In genomic region chr2:18896015-18896414, GRCm38 (mm10) we compare ENCODE assay signal across 12 mouse cellular contexts.
A peak's percentile ranks its signal among the peaks of the same experiment; 100 is the strongest.
DNase-seq lines count a peak whose midpoint lies in the region; ATAC-seq and TF ChIP-seq lines count a peak whose summit lies in the region.
"Had no signal": no experiment of that assay in that cellular context is flagged by ENCODE, and none has a peak within 500 bp of the region (broad histone marks: within the 10 kb centered on the region; RNA-seq: fewer than 3 reads in every experiment).

No protein-coding gene starts in this region.

- H3K9ac ChIP-seq in midbrain, postnatal 0 days (replicated peaks; ENCODE audit: low read length, poor library complexity, severe bottlenecking) = no peak overlapping the region
- H3K9ac ChIP-seq in lung, postnatal 0 days (replicated peaks; ENCODE audit: low read depth) = no peak overlapping the region
- H3K9ac ChIP-seq in stomach, embryonic 16.5 days (ENCODE audit: low read length) = no peak overlapping the region
- H3K9ac ChIP-seq: liver, embryonic 14.5 days; midbrain, embryonic 15.5 days had no signal

- ATAC-seq in midbrain, postnatal 0 days (ENCODE audit: low FRiP score) = no peak
- peak; percentile 28; the same call in 1 of the 2 replicates for ATAC-seq in lung, postnatal 0 days
- peak; percentile 65 for ATAC-seq in stomach, embryonic 16.5 days (ENCODE audit: insufficient read depth, low FRiP score)
- ATAC-seq: midbrain, embryonic 15.5 days had no signal

- no peaks in the 10 kb centered on the region; the same call in 1 of the 2 replicates for H3K9me3 ChIP-seq in midbrain, embryonic 10.5 days (replicated peaks)
- no peaks in the 10 kb centered on the region for H3K9me3 ChIP-seq in midbrain, postnatal 0 days (ENCODE audit: low read length)
- H3K9me3 ChIP-seq in lung, postnatal 0 days (ENCODE audit: low read length) = no peaks in the 10 kb centered on the region
- H3K9me3 ChIP-seq in stomach, embryonic 16.5 days (replicated peaks; ENCODE audit: control insufficient read depth, low read length) = no peaks in the 10 kb centered on the region
- H3K9me3 ChIP-seq: G1E; midbrain, embryonic 15.5 days had no signal

- no peak overlapping the region for H3K4me2 ChIP-seq in midbrain, postnatal 0 days (ENCODE audit: low read depth, low read length, poor library complexity, severe bottlenecking)
- H3K4me2 ChIP-seq in lung, postnatal 0 days (replicated peaks; ENCODE audit: low read depth, low read length) = no peak overlapping the region
- no peak overlapping the region for H3K4me2 ChIP-seq in stomach, embryonic 16.5 days (ENCODE audit: low read depth, low read length)
- H3K4me2 ChIP-seq: midbrain, embryonic 15.5 days had no signal

- intact Hi-C loops in gastrocnemius, adult 2 months (cut with DNase I) = no loop called here

- 43% methylated on average over 6 of the region's 6 CpGs for WGBS in midbrain, embryonic 10.5 days
- WGBS in midbrain, postnatal 0 days = 29% methylated on average over 6 of the region's 6 CpGs
- WGBS in lung, postnatal 0 days = 43% methylated on average over 6 of the region's 6 CpGs
- WGBS in stomach, embryonic 16.5 days = 31% methylated on average over 6 of the region's 6 CpGs

- no peak for TF ChIP-seq CTCF in gastrocnemius, adult 2 months (IDR thresholded peaks at IDR 0.05)
- TF ChIP-seq CTCF in midbrain, postnatal 0 days (IDR thresholded peaks at IDR 0.05) = no peak
- TF ChIP-seq CTCF in lung, postnatal 0 days (IDR thresholded peaks at IDR 0.05) = no peak

- peaks cover 6% of the 10 kb centered on the region; the same call in 1 of the 2 replicates for H3K36me3 ChIP-seq in midbrain, embryonic 10.5 days
- no peaks in the 10 kb centered on the region; the same call in 1 of the 2 replicates for H3K36me3 ChIP-seq in midbrain, postnatal 0 days (ENCODE audit: insufficient read depth, low read length)
- H3K36me3 ChIP-seq in lung, postnatal 0 days (ENCODE audit: insufficient read depth, low read length) = no peaks in the 10 kb centered on the region
- no peaks in the 10 kb centered on the region for H3K36me3 ChIP-seq in stomach, embryonic 16.5 days (ENCODE audit: control insufficient read depth, insufficient read depth, low read length)
- H3K36me3 ChIP-seq: midbrain, embryonic 15.5 days had no signal

- peak; percentile 41 for DNase-seq in gastrocnemius, adult 2 months
- DNase-seq in gastrocnemius, postnatal 10 days = no peak
- peak; percentile 36 for DNase-seq in midbrain, embryonic 10.5 days (ENCODE audit: low spot score)
- DNase-seq in midbrain, postnatal 0 days (ENCODE audit: low spot score) = no peak
- DNase-seq in lung, postnatal 0 days (ENCODE audit: low spot score) = no peak
- no peak for DNase-seq in layer of hippocampus, postnatal 10 days (ENCODE audit: low spot score in 2 of 2)
- DNase-seq in cerebellum, postnatal 14 days = no peak
- DNase-seq: thymus, postnatal 4 days had no signal

- H3K27me3 ChIP-seq in midbrain, embryonic 10.5 days (ENCODE audit: low read depth, poor library complexity, severe bottlenecking) = no peaks in the 10 kb centered on the region
- no peaks in the 10 kb centered on the region for H3K27me3 ChIP-seq in midbrain, postnatal 0 days (ENCODE audit: insufficient read depth, low read length)
- no peaks in the 10 kb centered on the region for H3K27me3 ChIP-seq in lung, postnatal 0 days (replicated peaks; ENCODE audit: insufficient read depth, low read length)
- H3K27me3 ChIP-seq in stomach, embryonic 16.5 days (ENCODE audit: control insufficient read depth, insufficient read depth, low read length) = no peaks in the 10 kb centered on the region
- H3K27me3 ChIP-seq: midbrain, embryonic 15.5 days had no signal

- no peak for TF ChIP-seq EP300 in lung, postnatal 0 days (IDR thresholded peaks at IDR 0.05)

- H3K4me1 ChIP-seq in midbrain, embryonic 10.5 days = peaks cover 23% of the 10 kb centered on the region
- H3K4me1 ChIP-seq in midbrain, postnatal 0 days (ENCODE audit: insufficient read depth, low read length) = no peaks in the 10 kb centered on the region
- H3K4me1 ChIP-seq in lung, postnatal 0 days (ENCODE audit: insufficient read depth, low read depth, low read length) = peaks cover 11% of the 10 kb centered on the region
- H3K4me1 ChIP-seq in stomach, embryonic 16.5 days (ENCODE audit: control insufficient read depth, insufficient read depth, low read length) = peaks cover 15% of the 10 kb centered on the region; the same call in 1 of the 2 replicates
- H3K4me1 ChIP-seq: midbrain, embryonic 15.5 days had no signal

- no peak overlapping the region for H3K4me3 ChIP-seq in gastrocnemius, adult 2 months
- H3K4me3 ChIP-seq in midbrain, embryonic 10.5 days = no peak overlapping the region
- H3K4me3 ChIP-seq in midbrain, postnatal 0 days (ENCODE audit: low read depth, low read length) = no peak overlapping the region
- H3K4me3 ChIP-seq in lung, postnatal 0 days (ENCODE audit: low read depth, low read length) = no peak overlapping the region
- no peak overlapping the region for H3K4me3 ChIP-seq in stomach, embryonic 16.5 days (replicated peaks; ENCODE audit: low read length)
- H3K4me3 ChIP-seq: midbrain, embryonic 15.5 days had no signal

- no peak overlapping the region for H3K27ac ChIP-seq in gastrocnemius, adult 2 months
- 0 out of 2 replicates have a peak overlapping the region, but pooled peaks have one; percentile 2 for H3K27ac ChIP-seq in midbrain, embryonic 10.5 days (replicated peaks)
- no peak overlapping the region for H3K27ac ChIP-seq in midbrain, postnatal 0 days (ENCODE audit: low read depth, low read length)
- H3K27ac ChIP-seq in lung, postnatal 0 days (ENCODE audit: low read length) = no peak overlapping the region
- H3K27ac ChIP-seq in stomach, embryonic 16.5 days (ENCODE audit: low read length) = 0 out of 2 replicates have a peak overlapping the region, but pooled peaks have one; percentile 21
- H3K27ac ChIP-seq: liver, embryonic 14.5 days; midbrain, embryonic 15.5 days had no signal

Comparison
In these comparisons a context has a peak if more than half of its experiments do, and no peak if none do; other contexts are left out.
1. DNase-seq: peak in gastrocnemius, adult 2 months (single experiment) and midbrain, embryonic 10.5 days (single experiment); none in gastrocnemius, postnatal 10 days (single experiment), midbrain, postnatal 0 days (single experiment), lung, postnatal 0 days (single experiment), layer of hippocampus, postnatal 10 days (0 of 2) and cerebellum, postnatal 14 days (0 of 2).
2. H3K27ac ChIP-seq: peak in midbrain, embryonic 10.5 days (single experiment) and stomach, embryonic 16.5 days (single experiment); none in gastrocnemius, adult 2 months (single experiment), midbrain, postnatal 0 days (single experiment) and lung, postnatal 0 days (single experiment).